Mouse (Mus musculus) MEL (cell line): ENCODE measurements at regions not wholly inside any gene's neighbourhood (a gene's known extent, or its start where the extent isn't known, plus 50 kb on each side); places are given as distances from the start of the nearest gene placed in this dataset.

ENCODE experiments used
- DNase-seq: peaks from one replicate; pipeline ENCODE4 v3.0.0; 2011; ENCODE audit warnings: low read depth, low spot score
- H3K27ac ChIP-seq: 2 replicates; pipeline ENCODE4 v1.5.1; 2012; ENCODE audit warnings: low read depth, mild to moderate bottlenecking, control low read depth, low read length, moderate library complexity; ENCODE audit not compliant: control insufficient read depth
- H3K27me3 ChIP-seq, 2 experiments: fragments of 150-350 bp in 1 of 2; sonication (generic) in 1 of 2; 2 replicates each; pipeline ENCODE4 v1.6.1; 2012; ENCODE audit warnings: low read length in 2 of 2, mild to moderate bottlenecking in 2 of 2, improper control_type of control experiment in 1 of 2, moderate library complexity in 1 of 2; ENCODE audit not compliant: insufficient read depth in 2 of 2, control insufficient read depth in 1 of 2
- H3K36me3 ChIP-seq, 2 experiments: 2 replicates each; pipeline ENCODE4 v1.6.1; 2012 to 2014; ENCODE audit warnings: low read length in 2 of 2, improper control_type of control experiment in 1 of 2, inconsistent platforms in 1 of 2, mild to moderate bottlenecking in 1 of 2; ENCODE audit not compliant: insufficient read depth in 2 of 2, control insufficient read depth in 1 of 2
- H3K4me1 ChIP-seq, 2 experiments: fragments of 150-350 bp in 1 of 2; sonication (generic) in 1 of 2; 2 replicates each; pipeline ENCODE4 v1.6.1; 2012; ENCODE audit warnings: low read length in 2 of 2, improper control_type of control experiment in 1 of 2, mild to moderate bottlenecking in 1 of 2; ENCODE audit not compliant: insufficient read depth in 2 of 2, control insufficient read depth in 1 of 2
- H3K4me3 ChIP-seq, 2 experiments: fragments of 150-350 bp in 1 of 2; sonication (generic) in 1 of 2; 2 replicates each; pipeline ENCODE4 v1.5.1; 2012; ENCODE audit warnings: low read depth in 2 of 2, low read length in 2 of 2, mild to moderate bottlenecking in 2 of 2, moderate library complexity in 2 of 2, control low read depth in 1 of 2, improper control_type of control experiment in 1 of 2; ENCODE audit not compliant: control insufficient read depth in 1 of 2, insufficient read depth in 1 of 2
- H3K79me2 ChIP-seq: 2 replicates; pipeline ENCODE4 v1.6.1; 2012; ENCODE audit warnings: mild to moderate bottlenecking, low read length, moderate library complexity; ENCODE audit not compliant: control insufficient read depth, poor library complexity, insufficient read depth
- H3K9ac ChIP-seq: 2 replicates; pipeline ENCODE4 v1.6.1; 2012; ENCODE audit warnings: low read depth, mild to moderate bottlenecking, control low read depth, low read length, moderate library complexity; ENCODE audit not compliant: control insufficient read depth, poor library complexity, severe bottlenecking
- H3K9me3 ChIP-seq: fragments of 150-350 bp; sonication (generic); replicated peaks from 2 replicates; pipeline ENCODE4 v1.6.1; 2012; ENCODE audit warnings: mild to moderate bottlenecking, low read length, improper control_type of control experiment, moderate library complexity; ENCODE audit not compliant: insufficient read depth
- BHLHE40 ChIP-seq: IDR thresholded peaks from 2 replicates; pipeline ENCODE4 v1.6.1; 2012; ENCODE audit warnings: low read depth, mild to moderate bottlenecking, inconsistent platforms, low read length, improper control_type of control experiment, borderline replicate concordance
- CHD1 ChIP-seq: IDR thresholded peaks from 2 replicates; pipeline ENCODE4 v1.6.1; 2012; ENCODE audit warnings: low read depth, mild to moderate bottlenecking, inconsistent platforms, low read length, improper control_type of control experiment
- CTCF ChIP-seq, 3 experiments: IDR thresholded peaks in 2 of 3; conservative IDR thresholded peaks in 1 of 3; 2 replicates each; pipeline ENCODE4 v1.5.1; 2011 to 2012; ENCODE audit warnings: low read length in 3 of 3, low read depth in 2 of 3, mild to moderate bottlenecking in 2 of 3, improper control_type of control experiment in 1 of 3, inconsistent platforms in 1 of 3, mixed read lengths in 1 of 3, moderate library complexity in 1 of 3; ENCODE audit not compliant: control insufficient read depth in 1 of 3, insufficient read depth in 1 of 3, poor library complexity in 1 of 3, severe bottlenecking in 1 of 3
- E2F4 ChIP-seq: IDR thresholded peaks from 2 replicates; pipeline ENCODE4 v1.6.1; 2011; ENCODE audit warnings: low read depth, low read length, improper control_type of control experiment, borderline replicate concordance
- ELF1 ChIP-seq: IDR thresholded peaks from 2 replicates; pipeline ENCODE4 v1.6.1; 2014; ENCODE audit warnings: low read depth, mild to moderate bottlenecking, inconsistent platforms, low read length, improper control_type of control experiment, moderate library complexity
- GATA1 ChIP-seq: IDR thresholded peaks from 2 replicates; pipeline ENCODE4 v1.6.1; 2011; ENCODE audit warnings: low read depth, low read length, improper control_type of control experiment
- HCFC1 ChIP-seq: IDR thresholded peaks from 2 replicates; pipeline ENCODE4 v1.6.1; 2012; ENCODE audit warnings: low read depth, mild to moderate bottlenecking, inconsistent platforms, low read length, improper control_type of control experiment, moderate library complexity
- JUND ChIP-seq: IDR thresholded peaks from 2 replicates; pipeline ENCODE4 v1.6.1; 2011; ENCODE audit warnings: low read depth, mild to moderate bottlenecking, improper control_type of control experiment, low read length
- MAX ChIP-seq: IDR thresholded peaks from 2 replicates; pipeline ENCODE4 v1.6.1; 2011; ENCODE audit warnings: low read length, improper control_type of control experiment
- MYC ChIP-seq: IDR thresholded peaks from 2 replicates; pipeline ENCODE4 v1.6.1; 2011; ENCODE audit warnings: low read depth, mild to moderate bottlenecking, low read length, improper control_type of control experiment, moderate library complexity
- NELFE ChIP-seq: IDR thresholded peaks from 2 replicates; pipeline ENCODE4 v1.6.1; 2011; ENCODE audit warnings: low read depth, low read length, improper control_type of control experiment
- NRF1 ChIP-seq: IDR thresholded peaks from 2 replicates; pipeline ENCODE4 v1.6.1; 2014; ENCODE audit warnings: low read depth, mild to moderate bottlenecking, inconsistent platforms, low read length, improper control_type of control experiment, moderate library complexity; ENCODE audit not compliant: poor library complexity, insufficient read depth, severe bottlenecking
- POLR2A ChIP-seq, 2 experiments: IDR thresholded peaks; 2 replicates each; pipeline ENCODE4 v1.6.1; 2011 to 2012; ENCODE audit warnings: low read length in 2 of 2, mild to moderate bottlenecking in 2 of 2, control low read depth in 1 of 2, improper control_type of control experiment in 1 of 2, low read depth in 1 of 2, moderate library complexity in 1 of 2; ENCODE audit not compliant: control insufficient read depth in 1 of 2, insufficient read depth in 1 of 2, poor library complexity in 1 of 2
- POLR2AphosphoS2 ChIP-seq: IDR thresholded peaks from 2 replicates; pipeline ENCODE4 v1.6.1; 2011; ENCODE audit warnings: low read length, improper control_type of control experiment
- RCOR1 ChIP-seq: IDR thresholded peaks from 2 replicates; pipeline ENCODE4 v1.6.1; 2012; ENCODE audit warnings: low read depth, mild to moderate bottlenecking, inconsistent platforms, low read length, improper control_type of control experiment
- SMC3 ChIP-seq: IDR thresholded peaks from 2 replicates; pipeline ENCODE4 v1.6.1; 2011; ENCODE audit warnings: low read depth, low read length, improper control_type of control experiment
- TAL1 ChIP-seq: IDR thresholded peaks from 2 replicates; pipeline ENCODE4 v1.6.1; 2012; ENCODE audit warnings: mild to moderate bottlenecking, inconsistent platforms, low read length, moderate library complexity, mixed read lengths
- TBP ChIP-seq: IDR thresholded peaks from 2 replicates; pipeline ENCODE4 v1.8.0; 2011; ENCODE audit warnings: low read depth, low read length, improper control_type of control experiment
- TCF12 ChIP-seq: IDR thresholded peaks from 2 replicates; pipeline ENCODE4 v1.6.1; 2014; ENCODE audit warnings: low read depth, mild to moderate bottlenecking, inconsistent platforms, low read length, improper control_type of control experiment, moderate library complexity
- USF1 ChIP-seq: IDR thresholded peaks from 2 replicates; pipeline ENCODE4 v1.6.1; 2014; ENCODE audit warnings: low read depth, mild to moderate bottlenecking, inconsistent platforms, low read length, improper control_type of control experiment, moderate library complexity
- ZNF384 ChIP-seq: IDR thresholded peaks from 2 replicates; pipeline ENCODE4 v1.6.1; 2012; ENCODE audit warnings: low read depth, mild to moderate bottlenecking, inconsistent platforms, low read length, improper control_type of control experiment

DNA sequence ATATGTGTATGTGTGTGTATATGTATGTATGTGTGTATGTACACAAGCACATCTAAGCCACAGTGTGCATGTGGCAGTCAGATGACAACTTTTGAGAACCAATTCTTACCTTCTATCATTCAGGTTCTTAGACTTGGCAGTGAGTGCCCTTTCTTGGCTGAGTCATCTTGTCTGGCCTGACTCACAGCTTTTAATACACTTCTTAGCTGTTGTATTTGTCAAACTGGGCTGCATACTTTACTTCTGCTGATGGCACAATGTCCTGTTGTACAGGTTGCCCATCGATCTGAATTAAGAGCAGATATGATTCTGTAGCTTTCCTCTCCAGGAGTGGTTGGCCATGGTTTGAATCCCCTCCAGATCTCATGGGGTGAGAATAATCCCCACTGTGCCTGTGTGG, 139.1 kb upstream of the Zfp648 start:
- Histone ChIP-seq H3K27ac (no peak overlapping the region), H3K36me3 (no peaks in the 10 kb centered on the region), H3K4me1 (no peaks in the 10 kb centered on the region), H3K79me2 (no peaks in the 10 kb centered on the region), H3K9me3 (no peaks in the 10 kb centered on the region), H3K9ac (no peak overlapping the region), H3K4me3 (no peak overlapping the region), H3K27me3 (no peaks in the 10 kb centered on the region; a peak in 1 of 4 replicates)
- TF ChIP-seq E2F4 (no peak), BHLHE40 (no peak), TBP (no peak), POLR2AphosphoS2 (no peak)
- no peak for DNase-seq

DNA sequence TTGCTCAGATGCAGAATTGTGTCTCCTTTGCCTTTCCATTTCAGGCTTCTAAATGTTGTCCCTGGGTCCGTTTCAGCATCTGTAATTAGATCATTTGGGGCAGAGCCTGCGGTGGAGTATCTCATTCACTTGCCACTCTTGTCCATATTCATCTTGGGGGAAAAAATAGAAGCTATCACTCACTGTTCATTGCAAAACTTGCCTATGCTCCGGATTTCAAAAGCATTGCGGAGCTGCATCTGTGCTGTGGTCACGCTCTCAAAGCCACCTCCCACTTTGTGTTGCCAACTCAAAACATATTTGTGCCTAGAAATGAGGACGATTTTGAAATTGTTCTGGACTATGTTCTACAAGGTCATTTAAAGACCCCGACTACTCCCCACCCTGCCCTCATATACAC, 138.3 kb upstream of the Zfp648 start:
- H3K9me3 ChIP-seq, result no peaks in the 10 kb centered on the region
- no peak overlapping the region for H3K27ac ChIP-seq
- no peak overlapping the region for H3K9ac ChIP-seq
- H3K4me1 ChIP-seq, result no peaks in the 10 kb centered on the region
- H3K4me3 ChIP-seq, result no peak overlapping the region
- H3K36me3 ChIP-seq, result no peaks in the 10 kb centered on the region
- no peaks in the 10 kb centered on the region; a peak in 1 of 4 replicates for H3K27me3 ChIP-seq
- TF ChIP-seq MAX (no peak), NELFE (no peak), CHD1 (no peak), JUND (no peak), NRF1 (no peak), SMC3 (no peak), CTCF (IDR thresholded peaks at IDR 0.05 in 2 of 3, conservative IDR thresholded peaks at IDR 0.05 in 1 of 3; ENCODE audit: control insufficient read depth in 1 of 3, insufficient read depth in 1 of 3, low read depth in 2 of 3, low read length in 3 of 3, poor library complexity in 1 of 3, severe bottlenecking in 1 of 3) (no peak), USF1 (no peak), ZNF384 (no peak), ELF1 (no peak), HCFC1 (no peak), E2F4 (no peak), POLR2A (IDR thresholded peaks at IDR 0.05; ENCODE audit: control insufficient read depth in 1 of 2, insufficient read depth in 1 of 2, low read depth in 1 of 2, low read length in 2 of 2, poor library complexity in 1 of 2) (no peak), TBP (no peak), GATA1 (no peak), MYC (no peak), POLR2AphosphoS2 (no peak), TCF12 (no peak), TAL1 (no peak), RCOR1 (no peak)
- H3K79me2 ChIP-seq, result no peaks in the 10 kb centered on the region
- no peak for DNase-seq
